Mouse (Mus musculus): ENCODE measurements around the gene Klhl20. TPM values are rescaled to one million over a fixed set of nuclear protein-coding genes. Genes with fewer than 3 reads are reported as not detected.
A peak's percentile ranks its signal among the peaks of the same experiment; 100 is the strongest.
"Not testable (repeated sequence)": the region's sequence is repeated elsewhere in the genome, so short reads cannot be mapped to it uniquely, and the experiment has no call there.

Gene Klhl20
- polyA plus RNA-seq (2014; fragmentation: Nextera tagmentation; extraction: Ambion mirVana) = 10.6 and 17.2 TPM in 2 replicates

DNA sequence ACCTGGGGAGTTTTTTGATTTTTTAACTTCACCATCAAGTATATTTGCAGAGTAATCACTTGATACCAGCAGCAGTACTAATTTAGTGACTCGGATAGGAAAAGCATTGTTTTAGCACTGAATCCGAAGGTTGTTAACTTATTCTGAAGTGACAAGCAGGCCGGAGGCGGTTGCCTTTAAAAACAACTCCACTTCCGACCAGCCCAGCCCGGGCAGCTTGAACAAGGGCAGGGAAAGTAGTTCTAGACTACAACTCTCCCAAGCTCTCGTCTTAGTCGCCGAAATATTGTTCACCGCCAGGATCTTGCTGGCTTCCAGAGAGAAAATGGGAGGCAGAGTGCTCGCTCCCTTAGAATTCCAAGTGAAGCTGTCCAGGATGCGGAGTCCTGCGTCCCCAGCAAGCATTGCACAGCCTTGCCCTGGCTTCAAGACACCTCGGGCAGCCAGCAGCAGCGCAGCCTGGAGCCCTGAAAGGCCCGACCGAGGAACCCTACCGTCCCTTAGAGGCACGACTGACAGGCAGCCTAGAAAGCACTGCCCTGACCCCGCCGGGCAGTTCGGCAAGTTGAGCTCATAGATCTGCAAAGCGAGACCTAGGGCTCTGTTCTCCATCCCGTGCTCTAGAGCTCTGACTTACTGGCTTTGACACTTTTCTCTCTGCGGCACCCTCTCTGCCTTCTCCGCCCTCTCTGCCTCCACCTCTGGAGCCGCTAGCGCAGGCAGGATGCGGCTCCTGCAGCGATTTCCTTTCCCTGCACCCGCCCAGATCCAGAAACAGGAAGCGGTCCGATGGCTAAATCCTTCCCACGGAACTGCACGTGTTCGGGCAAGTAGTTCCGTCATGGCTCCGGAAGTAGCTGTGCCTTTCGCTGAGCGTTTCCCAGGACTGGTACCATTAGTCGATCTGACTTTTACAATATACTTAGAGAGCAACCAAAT, at the start of gene Klhl20:
Gene Klhl20, minus strand, starts transcription at position 786 of the 939 bp plus-strand sequence.
- Histone ChIP-seq H3K9me3 (ENCODE audit: control insufficient read depth, low read length) (no peaks in the 10 kb centered on the region), H3K9ac (ENCODE audit: low read depth, low read length) (peak within 1 kb of the TSS; percentile 84), H3K27ac (ENCODE audit: low read depth, low read length) (peak within 1 kb of the TSS; percentile 79), H3K4me3 (ENCODE audit: low read length) (peak within 1 kb of the TSS; percentile 95), H3K4me2 (replicated peaks; ENCODE audit: low read depth, low read length) (peak within 1 kb of the TSS; percentile 83), H3K36me3 (ENCODE audit: control insufficient read depth, insufficient read depth, low read length) (peaks cover 5% of the 10 kb centered on the region; the same call in 1 of the 2 replicates), H3K27me3 (ENCODE audit: control insufficient read depth, insufficient read depth, low read length) (0 out of 2 replicates have a peak, but pooled peaks cover 5% of the 10 kb centered on the region), H3K4me1 (ENCODE audit: control insufficient read depth, insufficient read depth, low read length) (no peaks in the 10 kb centered on the region)
- ATAC-seq (ENCODE audit: low FRiP score, low TSS enrichment) = peak; percentile 97
- WGBS = under 1% methylated on average over 41 of the region's 41 CpGs

DNA sequence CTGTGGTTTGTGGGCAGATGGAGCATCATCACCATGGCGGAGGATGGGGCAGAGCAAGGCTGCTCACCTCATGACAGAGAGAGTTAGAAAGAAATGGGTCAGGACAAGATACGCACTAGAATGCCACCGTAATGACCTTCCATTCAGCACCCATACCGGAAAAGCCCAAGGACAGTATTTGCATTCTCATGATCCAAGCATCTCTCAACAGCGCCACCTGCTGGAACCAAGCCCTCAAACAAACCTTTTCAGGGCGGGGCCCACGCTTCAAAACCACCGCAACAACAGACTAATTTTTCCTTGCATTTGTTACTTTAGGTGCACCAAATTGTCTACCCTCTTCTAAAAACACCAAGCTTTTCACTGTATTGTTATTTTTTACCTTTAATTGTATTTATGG, 49.4 kb upstream of the Klhl20 start:
- WGBS = 61% methylated on average over 8 of the region's 8 CpGs
- Histone ChIP-seq H3K27me3 (ENCODE audit: control insufficient read depth, insufficient read depth, low read length) (no peaks in the 10 kb centered on the region), H3K9me3 (ENCODE audit: control insufficient read depth, low read length) (no peaks in the 10 kb centered on the region; the same call in 1 of the 2 replicates), H3K27ac (ENCODE audit: low read depth, low read length) (no peak overlapping the region), H3K4me3 (ENCODE audit: low read length) (no peak overlapping the region), H3K9ac (ENCODE audit: low read depth, low read length) (no peak overlapping the region), H3K4me2 (replicated peaks; ENCODE audit: low read depth, low read length) (no peak overlapping the region), H3K4me1 (ENCODE audit: control insufficient read depth, insufficient read depth, low read length) (no peaks in the 10 kb centered on the region), H3K36me3 (ENCODE audit: control insufficient read depth, insufficient read depth, low read length) (no peaks in the 10 kb centered on the region)
- no peak for ATAC-seq (ENCODE audit: low FRiP score, low TSS enrichment)

DNA sequence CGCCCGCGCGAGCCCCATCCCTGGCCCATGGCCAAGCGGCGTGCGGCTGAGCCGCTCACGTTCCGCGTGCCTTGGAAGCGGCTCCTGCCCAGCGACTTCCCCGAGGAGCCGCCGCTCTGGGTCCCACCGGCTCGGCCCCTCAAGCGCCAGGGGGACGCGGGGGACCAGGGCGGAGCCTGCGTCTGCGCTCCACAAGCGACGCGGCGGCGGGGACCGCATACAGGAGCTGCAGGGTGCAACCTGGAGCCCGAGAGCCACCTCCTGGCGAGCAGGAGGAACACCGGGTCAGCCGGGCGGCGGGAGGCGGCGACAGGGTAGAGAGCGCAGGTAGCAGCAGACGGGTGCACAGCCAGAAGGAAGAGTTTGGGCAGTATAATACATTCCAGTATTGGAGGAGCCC, 39.3 kb upstream of the Klhl20 start:
- Histone ChIP-seq H3K9me3 (ENCODE audit: control insufficient read depth, low read length) (no peaks in the 10 kb centered on the region), H3K9ac (ENCODE audit: low read depth, low read length) (peak overlapping the region; percentile 58), H3K4me2 (replicated peaks; ENCODE audit: low read depth, low read length) (peak overlapping the region; percentile 70), H3K36me3 (ENCODE audit: control insufficient read depth, insufficient read depth, low read length) (no peaks in the 10 kb centered on the region), H3K4me3 (ENCODE audit: low read length) (peak overlapping the region; percentile 49), H3K27ac (ENCODE audit: low read depth, low read length) (no peak overlapping the region), H3K27me3 (ENCODE audit: control insufficient read depth, insufficient read depth, low read length) (peaks cover 8% of the 10 kb centered on the region), H3K4me1 (ENCODE audit: control insufficient read depth, insufficient read depth, low read length) (no peaks in the 10 kb centered on the region)
- peak; percentile 97 for ATAC-seq (ENCODE audit: low FRiP score, low TSS enrichment)
- WGBS = 1% methylated on average over 40 of the region's 40 CpGs

DNA sequence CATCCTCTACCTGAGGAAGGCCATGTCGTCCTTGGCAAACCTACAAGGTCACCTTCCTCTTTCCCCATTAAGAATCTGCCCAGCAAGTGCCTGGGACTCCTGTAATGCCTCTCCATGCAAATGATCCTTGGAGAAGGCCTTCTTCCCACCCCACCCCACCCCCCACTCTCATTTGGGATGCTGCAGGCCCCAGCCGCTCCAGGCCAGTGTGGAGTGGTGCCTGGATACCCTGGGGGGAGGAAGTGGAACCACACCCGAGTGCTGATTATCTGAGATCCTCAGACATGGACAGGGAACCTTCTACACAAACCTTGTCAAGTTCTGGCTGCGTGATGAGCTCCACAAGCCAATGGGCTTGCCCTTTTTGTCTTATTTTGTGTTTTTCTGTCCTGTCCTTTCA, 29.0 kb upstream of the Klhl20 start:
- no peaks in the 10 kb centered on the region for H3K9me3 ChIP-seq (ENCODE audit: control insufficient read depth, low read length)
- WGBS = 72% methylated on average over 4 of the region's 4 CpGs
- H3K27ac ChIP-seq (ENCODE audit: low read depth, low read length) = no peak overlapping the region
- no peaks in the 10 kb centered on the region for H3K27me3 ChIP-seq (ENCODE audit: control insufficient read depth, insufficient read depth, low read length)
- H3K9ac ChIP-seq (ENCODE audit: low read depth, low read length) = no peak overlapping the region
- ATAC-seq (ENCODE audit: low FRiP score, low TSS enrichment) = no peak
- no peak overlapping the region for H3K4me3 ChIP-seq (ENCODE audit: low read length)
- H3K36me3 ChIP-seq (ENCODE audit: control insufficient read depth, insufficient read depth, low read length) = no peaks in the 10 kb centered on the region
- H3K4me1 ChIP-seq (ENCODE audit: control insufficient read depth, insufficient read depth, low read length) = no peaks in the 10 kb centered on the region
- H3K4me2 ChIP-seq (replicated peaks; ENCODE audit: low read depth, low read length) = no peak overlapping the region

DNA sequence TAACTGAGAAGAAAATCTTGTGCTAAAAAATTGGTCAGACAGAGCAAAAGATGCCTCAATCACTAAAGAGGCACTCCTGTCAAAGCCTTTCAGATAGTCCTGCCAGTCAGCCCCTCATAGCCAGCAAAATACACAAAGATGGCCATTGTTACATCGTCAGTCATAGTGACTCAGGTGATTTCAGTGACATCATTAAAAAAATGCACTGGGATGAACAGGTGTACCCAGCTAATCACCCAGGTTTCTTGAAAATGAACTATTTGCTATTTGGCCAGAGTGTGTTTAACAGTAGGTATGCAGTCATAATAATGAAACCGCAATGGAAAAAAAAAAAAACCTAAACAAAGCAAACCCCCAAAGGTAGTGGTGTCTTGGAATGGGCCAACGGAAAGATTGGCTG, 27.9 kb upstream of the Klhl20 start, which contains the start of gene Tex50:
Gene Tex50, minus strand, starts transcription at position 101 of the 400 bp plus-strand sequence.
- Histone ChIP-seq H3K4me3 (ENCODE audit: low read length) (no peak within 1 kb of the TSS), H3K4me1 (ENCODE audit: control insufficient read depth, insufficient read depth, low read length) (no peaks in the 10 kb centered on the region), H3K27me3 (ENCODE audit: control insufficient read depth, insufficient read depth, low read length) (no peaks in the 10 kb centered on the region), H3K4me2 (replicated peaks; ENCODE audit: low read depth, low read length) (no peak within 1 kb of the TSS), H3K36me3 (ENCODE audit: control insufficient read depth, insufficient read depth, low read length) (no peaks in the 10 kb centered on the region), H3K9me3 (ENCODE audit: control insufficient read depth, low read length) (no peaks in the 10 kb centered on the region), H3K9ac (ENCODE audit: low read depth, low read length) (no peak within 1 kb of the TSS), H3K27ac (ENCODE audit: low read depth, low read length) (no peak within 1 kb of the TSS)
- no peak for ATAC-seq (ENCODE audit: low FRiP score, low TSS enrichment)
- WGBS = 90% methylated on average over 3 of the region's 3 CpGs

DNA sequence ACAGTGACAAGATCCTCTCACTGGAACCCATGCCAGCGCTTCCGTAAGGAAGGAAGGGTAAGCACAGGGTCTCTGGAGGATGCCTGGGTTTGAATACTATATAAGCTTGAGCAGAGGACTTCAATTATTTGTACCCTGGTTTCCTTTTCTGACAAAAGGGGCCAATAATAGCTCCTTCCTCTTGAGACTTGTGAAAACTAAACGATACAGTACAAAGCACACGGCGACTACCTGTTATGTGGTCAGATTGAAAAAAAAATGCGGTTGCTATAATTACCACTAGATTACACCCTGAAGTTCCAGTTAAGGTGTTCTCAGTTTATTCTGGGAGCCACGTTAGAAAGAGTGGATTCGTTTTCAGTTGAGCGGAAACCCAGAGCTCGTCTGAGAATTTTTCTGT, 25.2 kb upstream of the Klhl20 start:
- no peak overlapping the region for H3K9ac ChIP-seq (ENCODE audit: low read depth, low read length)
- H3K4me3 ChIP-seq (ENCODE audit: low read length) = no peak overlapping the region
- no peaks in the 10 kb centered on the region for H3K9me3 ChIP-seq (ENCODE audit: control insufficient read depth, low read length)
- WGBS = 88% methylated on average over 10 of the region's 10 CpGs
- no peaks in the 10 kb centered on the region for H3K36me3 ChIP-seq (ENCODE audit: control insufficient read depth, insufficient read depth, low read length)
- ATAC-seq (ENCODE audit: low FRiP score, low TSS enrichment) = no peak
- no peak overlapping the region for H3K27ac ChIP-seq (ENCODE audit: low read depth, low read length)
- H3K4me1 ChIP-seq (ENCODE audit: control insufficient read depth, insufficient read depth, low read length) = no peaks in the 10 kb centered on the region
- no peak overlapping the region for H3K4me2 ChIP-seq (replicated peaks; ENCODE audit: low read depth, low read length)
- H3K27me3 ChIP-seq (ENCODE audit: control insufficient read depth, insufficient read depth, low read length) = no peaks in the 10 kb centered on the region

DNA sequence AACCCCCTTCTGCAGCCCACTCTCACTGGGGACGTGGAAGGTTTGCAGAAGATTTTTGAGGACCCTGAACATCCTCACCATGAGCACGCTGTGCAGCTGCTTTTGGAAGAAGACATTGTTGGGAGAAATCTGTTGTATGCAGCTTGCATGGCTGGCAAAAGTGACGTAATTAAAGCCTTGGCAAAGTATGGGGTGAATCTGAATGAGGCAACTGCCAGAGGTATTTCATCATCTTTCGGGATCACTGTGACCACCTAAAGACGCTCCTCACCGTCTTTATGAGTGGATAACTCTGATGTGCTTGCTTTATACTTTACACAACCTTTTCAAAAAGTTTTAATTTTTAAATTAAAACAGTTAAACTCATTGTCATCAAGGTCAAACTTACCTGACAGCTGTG, 19.8 kb upstream of the Klhl20 start:
- Histone ChIP-seq H3K4me1 (ENCODE audit: control insufficient read depth, insufficient read depth, low read length) (no peaks in the 10 kb centered on the region), H3K4me2 (replicated peaks; ENCODE audit: low read depth, low read length) (no peak overlapping the region), H3K36me3 (ENCODE audit: control insufficient read depth, insufficient read depth, low read length) (no peaks in the 10 kb centered on the region), H3K4me3 (ENCODE audit: low read length) (no peak overlapping the region), H3K9me3 (ENCODE audit: control insufficient read depth, low read length) (no peaks in the 10 kb centered on the region), H3K9ac (ENCODE audit: low read depth, low read length) (no peak overlapping the region), H3K27me3 (ENCODE audit: control insufficient read depth, insufficient read depth, low read length) (no peaks in the 10 kb centered on the region), H3K27ac (ENCODE audit: low read depth, low read length) (no peak overlapping the region)
- no peak for ATAC-seq (ENCODE audit: low FRiP score, low TSS enrichment)
- WGBS = 75% methylated on average over 6 of the region's 6 CpGs

DNA sequence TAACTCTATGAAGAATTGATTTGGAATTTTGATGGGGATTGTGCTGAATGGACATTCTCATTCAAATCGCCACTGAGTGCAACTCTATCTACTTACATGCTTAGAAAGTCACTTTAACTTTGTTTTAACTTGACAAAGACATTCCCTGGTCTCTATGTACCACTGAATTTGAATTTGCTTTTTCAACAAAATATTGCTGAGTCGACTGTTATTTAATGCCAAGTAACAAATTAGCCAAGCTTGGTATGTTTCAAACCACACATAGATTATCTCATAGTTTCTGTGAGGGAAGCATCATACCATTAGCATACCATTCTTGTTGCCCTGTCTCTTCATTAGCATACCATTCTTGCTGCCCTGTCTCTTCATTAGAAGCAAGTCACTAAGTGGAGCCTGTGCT, 16.6 kb upstream of the Klhl20 start:
- H3K27me3 ChIP-seq (ENCODE audit: control insufficient read depth, insufficient read depth, low read length) = no peaks in the 10 kb centered on the region
- 77% methylated on average over 2 of the region's 2 CpGs for WGBS
- ATAC-seq (ENCODE audit: low FRiP score, low TSS enrichment) = no peak

DNA sequence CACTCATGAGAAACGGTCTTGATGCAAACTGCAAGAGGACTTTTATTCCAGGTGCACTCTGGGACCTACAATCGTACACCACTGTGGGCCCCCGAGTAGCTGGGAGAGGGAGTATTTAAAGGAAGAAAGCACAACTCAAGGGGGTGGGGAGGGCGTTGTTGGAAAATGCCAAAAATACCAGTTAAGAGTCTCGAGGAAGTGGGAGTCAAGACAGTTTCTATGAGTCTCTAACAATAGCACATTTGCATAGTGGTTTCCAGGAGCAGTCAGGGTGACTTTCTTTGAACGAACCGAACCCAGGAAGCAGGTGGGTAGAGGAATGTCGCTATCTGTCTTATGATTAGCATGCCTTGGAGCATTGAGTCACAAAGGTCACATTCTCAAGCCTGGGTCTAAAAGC, 14.3 kb upstream of the Klhl20 start:
- not testable (repeated sequence) for H3K4me3 ChIP-seq (ENCODE audit: low read length); H3K27ac ChIP-seq (ENCODE audit: low read depth, low read length); H3K4me1 ChIP-seq (ENCODE audit: control insufficient read depth, insufficient read depth, low read length); H3K9ac ChIP-seq (ENCODE audit: low read depth, low read length); ATAC-seq (ENCODE audit: low FRiP score, low TSS enrichment); H3K9me3 ChIP-seq (ENCODE audit: control insufficient read depth, low read length); H3K27me3 ChIP-seq (ENCODE audit: control insufficient read depth, insufficient read depth, low read length); H3K4me2 ChIP-seq (replicated peaks; ENCODE audit: low read depth, low read length); H3K36me3 ChIP-seq (ENCODE audit: control insufficient read depth, insufficient read depth, low read length)
- 81% methylated on average over 8 of the region's 8 CpGs for WGBS

More for the DNA sequence above, 16.6 kb upstream of the Klhl20 start:
- Histone ChIP-seq H3K4me1 (ENCODE audit: control insufficient read depth, insufficient read depth, low read length) (no peaks in the 10 kb centered on the region), H3K36me3 (ENCODE audit: control insufficient read depth, insufficient read depth, low read length) (no peaks in the 10 kb centered on the region), H3K9me3 (ENCODE audit: control insufficient read depth, low read length) (no peaks in the 10 kb centered on the region), H3K4me2 (replicated peaks; ENCODE audit: low read depth, low read length) (no peak overlapping the region), H3K4me3 (ENCODE audit: low read length) (no peak overlapping the region), H3K9ac (ENCODE audit: low read depth, low read length) (no peak overlapping the region), H3K27ac (ENCODE audit: low read depth, low read length) (no peak overlapping the region)
